Mouse (Mus musculus) monocyte, adult 5-6 weeks (primary cell): ENCODE results near the gene Dock2. TPM values are rescaled to one million over a fixed set of nuclear protein-coding genes. Genes with fewer than 3 reads are reported as not detected.

Experiments used
- ATAC-seq: fragments of 153-309, 156-312 bp; replicated peaks from 2 replicates; pipeline ENCODE4 v1.8.0; 2017; ENCODE audit warnings: mild to moderate bottlenecking; ENCODE audit not compliant: low TSS enrichment, insufficient number of reproducible peaks, severe bottlenecking, poor library complexity, low FRiP score
- total RNA-seq: library from RNA; stranded (forward); fragments of 200-1000, 200-491, 200-594 nt; gene quantifications from 3 replicates; pipeline ENCODE4 v1.2.3, GENCODE M21; 2017

The Dock2 gene
- total RNA-seq, 1 experiment from 2014 or later: 432 TPM

DNA sequence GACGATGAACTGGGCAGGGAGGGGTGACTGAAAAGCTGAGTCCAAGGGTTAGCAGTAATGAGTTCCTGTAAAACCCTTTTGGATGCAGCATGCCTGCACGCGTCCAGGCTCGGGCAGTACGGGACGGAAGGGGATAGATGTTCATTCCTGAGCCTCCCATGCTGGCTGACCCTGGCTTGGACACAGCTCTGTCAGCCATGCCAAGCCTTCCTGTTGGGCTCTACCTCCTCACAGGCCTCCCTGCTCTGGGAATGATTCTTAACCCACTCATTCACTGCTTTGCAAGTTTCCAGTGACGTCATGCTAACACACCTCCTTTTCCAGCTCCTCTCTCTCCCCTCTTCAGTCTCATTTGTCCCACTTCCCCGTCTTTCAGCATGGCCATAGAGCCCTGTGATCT, 460.0 kb downstream of the Dock2 start:
- no peak for ATAC-seq

DNA sequence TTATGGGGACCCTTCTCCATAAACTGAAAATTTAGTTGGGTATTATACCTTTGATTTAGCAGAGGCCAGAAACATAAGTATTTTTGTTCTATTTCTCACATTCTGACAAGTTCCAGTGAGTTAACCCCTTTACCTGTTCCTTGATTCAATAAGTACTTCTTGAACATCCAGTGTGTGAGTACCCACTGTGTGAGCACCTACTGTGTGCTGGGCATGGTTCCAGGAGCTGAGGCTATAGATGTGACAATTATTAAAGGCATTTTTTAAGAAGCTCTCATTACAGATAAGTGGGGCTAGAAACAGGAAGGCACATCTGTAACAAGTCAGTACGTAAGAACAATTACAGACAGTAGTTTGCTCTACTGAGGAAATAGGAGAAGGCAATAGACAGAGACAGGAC, 464.4 kb downstream of the Dock2 start:
- no peak for ATAC-seq

- ATAC-seq: no peak
These were observed 466.7 kb downstream of the Dock2 start for GRCm38 (mm10) chr11:34317001-34317400.

- ATAC-seq: no peak
These were observed 467.5 kb downstream of the Dock2 start for GRCm38 (mm10) chr11:34316176-34316575.

GRCm38 (mm10) chr11:34315383-34315782, 468.3 kb downstream of the Dock2 start:
- no peak for ATAC-seq

- no peak for ATAC-seq
These were observed 468.9 kb downstream of the Dock2 start, which contains the start of gene Fam196b for GRCm38 (mm10) chr11:34314534-34315379. Gene Fam196b, plus strand, starts transcription at chr11:34314822.

GRCm38 (mm10) chr11:34312208-34312607, 471.5 kb downstream of the Dock2 start:
- no peak for ATAC-seq

DNA sequence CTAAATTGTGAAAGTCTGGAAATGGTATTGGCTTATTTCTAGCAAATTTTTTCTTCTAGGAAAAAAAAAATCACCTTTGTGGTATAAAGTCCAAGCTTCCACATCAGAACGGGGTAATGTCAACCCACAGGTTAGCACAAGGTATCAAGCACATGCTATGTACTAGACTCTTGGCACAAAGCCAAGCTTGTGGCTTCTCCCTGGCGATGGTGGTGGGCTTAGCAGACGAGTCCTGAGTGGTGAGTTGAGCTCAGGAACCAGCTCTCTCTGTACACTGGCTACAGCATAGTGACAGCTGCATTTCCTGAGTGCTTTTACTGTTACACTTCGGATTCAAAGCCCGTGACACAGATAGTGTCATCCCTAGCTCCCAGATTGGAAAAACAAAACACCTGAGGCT, 472.0 kb downstream of the Dock2 start:
- ATAC-seq: no peak

GRCm38 (mm10) chr11:34309360-34309759, 474.3 kb downstream of the Dock2 start:
- ATAC-seq: peak; percentile 84

DNA sequence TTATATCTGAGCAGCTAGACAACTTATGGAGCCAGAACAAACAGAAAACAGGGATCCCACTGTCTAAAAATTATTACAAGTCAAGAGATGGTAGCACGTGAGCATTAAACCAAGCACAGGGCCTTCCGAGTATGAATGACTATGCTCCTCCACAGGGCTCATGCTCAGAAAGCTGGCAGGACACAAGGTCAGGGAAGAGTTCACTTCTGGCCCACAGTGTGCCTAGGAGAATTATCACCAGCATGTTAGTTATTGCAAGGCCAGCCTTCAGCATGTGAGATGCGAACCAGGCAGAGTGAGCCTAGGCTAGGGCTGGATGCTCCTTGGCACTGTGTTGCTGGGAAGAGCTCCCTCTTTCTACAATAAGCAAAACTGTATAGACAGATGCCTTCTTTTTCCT, 475.0 kb downstream of the Dock2 start:
- no peak for ATAC-seq

DNA sequence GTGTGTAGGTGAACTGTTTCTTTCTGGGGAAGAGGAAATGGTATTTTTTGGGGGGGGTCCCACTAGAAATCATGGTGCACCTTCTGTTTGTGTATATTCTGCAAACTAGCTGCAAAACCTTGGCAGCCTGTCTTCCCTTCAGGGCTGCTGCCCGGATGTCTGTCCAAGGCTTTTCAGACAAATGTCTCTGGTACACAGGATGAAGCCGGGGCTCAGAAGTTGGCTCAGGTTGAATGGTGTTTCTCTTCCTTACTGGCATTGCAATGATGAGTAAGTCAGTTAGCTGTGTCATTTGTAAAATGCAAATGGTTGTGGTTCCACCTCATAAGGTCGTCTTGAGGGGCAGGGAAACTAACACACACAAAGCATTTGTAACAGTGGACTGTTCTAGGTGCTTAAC, 477.5 kb downstream of the Dock2 start:
- no peak for ATAC-seq

GRCm38 (mm10) chr11:34300064-34300463, 483.6 kb downstream of the Dock2 start:
- no peak for ATAC-seq

DNA sequence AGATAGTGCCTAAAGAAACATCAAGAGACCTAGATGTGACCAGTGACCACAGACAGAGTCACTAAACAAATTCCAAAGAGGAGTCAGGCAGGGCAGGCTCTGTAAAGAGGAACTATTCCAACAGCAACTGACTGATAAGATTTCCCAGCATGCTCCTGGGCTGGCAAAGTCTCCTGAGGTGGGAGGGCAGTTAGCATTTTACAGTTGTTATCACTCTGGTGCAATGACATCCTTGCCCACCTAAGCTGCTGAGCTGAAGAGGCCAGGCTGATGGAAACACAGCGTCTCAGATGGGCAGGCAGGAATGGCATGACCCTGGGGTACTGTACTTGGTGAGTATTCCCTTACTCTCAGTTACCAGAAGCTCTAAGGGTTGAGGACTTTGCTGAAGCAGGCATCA, 484.1 kb downstream of the Dock2 start:
- ATAC-seq: no peak

DNA sequence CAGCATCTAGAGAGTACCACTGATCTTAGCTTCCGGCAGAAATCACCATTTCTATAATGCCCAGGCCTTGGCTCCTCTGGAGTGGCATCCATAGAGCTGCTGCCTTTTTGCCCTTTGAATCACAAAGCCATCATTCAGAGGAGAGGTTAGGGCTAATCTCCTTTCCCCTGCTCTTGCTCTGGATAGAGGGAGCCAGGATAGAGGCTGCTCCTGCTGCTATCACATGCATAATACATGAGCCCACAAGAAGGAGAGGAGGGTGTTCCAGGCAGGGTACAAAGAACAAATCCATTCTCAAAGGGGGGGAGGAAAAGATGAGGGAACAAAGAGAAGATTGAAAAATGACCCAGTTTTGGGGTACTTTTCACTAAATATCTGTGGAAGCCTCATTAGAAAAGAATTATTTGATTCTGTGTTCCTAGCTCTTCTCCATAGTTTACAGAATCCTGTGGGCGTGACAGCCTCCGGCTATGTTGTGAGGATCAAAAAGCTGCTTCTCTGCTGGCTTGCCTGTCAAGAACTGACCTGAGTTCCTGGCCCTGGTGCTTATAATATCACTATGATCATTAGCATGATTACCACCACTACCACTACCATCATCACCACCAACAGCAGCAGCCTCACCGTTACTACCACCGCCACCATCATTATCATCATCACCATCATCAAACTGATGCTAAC, 485.9 kb downstream of the Dock2 start:
- no peak for ATAC-seq

GRCm38 (mm10) chr11:34291304-34291703, 492.4 kb downstream of the Dock2 start:
- ATAC-seq: no peak

DNA sequence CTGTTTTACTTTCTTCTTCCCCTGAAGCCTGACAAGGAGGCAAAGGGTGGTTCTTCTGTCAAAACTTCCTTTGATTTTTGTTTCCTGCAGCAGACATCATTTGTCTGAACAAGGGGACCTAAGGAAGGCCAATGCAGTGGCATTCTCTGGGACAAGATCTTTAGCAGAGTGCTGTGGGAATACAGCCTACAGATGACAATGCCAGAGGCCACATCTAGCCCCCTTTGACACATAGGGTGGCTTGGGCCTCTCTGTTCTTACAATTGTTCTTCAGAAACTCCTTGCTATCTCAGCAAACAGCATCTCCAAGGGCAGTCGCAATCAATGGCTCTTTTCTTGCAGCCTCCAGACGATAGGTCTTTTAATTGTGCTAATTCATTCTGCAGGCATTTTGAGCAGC, 493.0 kb downstream of the Dock2 start:
- no peak for ATAC-seq

DNA sequence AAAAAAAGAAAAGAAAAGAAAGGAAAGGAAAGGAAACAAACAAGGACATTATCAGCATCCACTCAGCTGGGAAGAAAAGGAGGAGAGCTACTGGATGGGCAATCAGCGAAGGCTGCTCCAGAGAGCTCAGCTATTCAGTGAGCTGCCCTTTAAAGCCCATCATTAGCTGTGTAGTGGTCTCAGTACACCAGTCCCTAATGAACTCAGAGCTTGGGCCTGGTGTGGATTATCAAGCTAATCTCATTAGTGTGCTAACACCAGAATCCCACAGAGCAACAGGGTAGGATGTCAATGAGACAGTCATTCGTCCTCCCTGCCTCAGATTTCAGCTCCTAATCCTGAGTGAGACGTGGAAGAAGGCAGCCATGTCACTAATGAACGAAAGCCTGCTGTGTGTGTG, 493.4 kb downstream of the Dock2 start:
- ATAC-seq: no peak

DNA sequence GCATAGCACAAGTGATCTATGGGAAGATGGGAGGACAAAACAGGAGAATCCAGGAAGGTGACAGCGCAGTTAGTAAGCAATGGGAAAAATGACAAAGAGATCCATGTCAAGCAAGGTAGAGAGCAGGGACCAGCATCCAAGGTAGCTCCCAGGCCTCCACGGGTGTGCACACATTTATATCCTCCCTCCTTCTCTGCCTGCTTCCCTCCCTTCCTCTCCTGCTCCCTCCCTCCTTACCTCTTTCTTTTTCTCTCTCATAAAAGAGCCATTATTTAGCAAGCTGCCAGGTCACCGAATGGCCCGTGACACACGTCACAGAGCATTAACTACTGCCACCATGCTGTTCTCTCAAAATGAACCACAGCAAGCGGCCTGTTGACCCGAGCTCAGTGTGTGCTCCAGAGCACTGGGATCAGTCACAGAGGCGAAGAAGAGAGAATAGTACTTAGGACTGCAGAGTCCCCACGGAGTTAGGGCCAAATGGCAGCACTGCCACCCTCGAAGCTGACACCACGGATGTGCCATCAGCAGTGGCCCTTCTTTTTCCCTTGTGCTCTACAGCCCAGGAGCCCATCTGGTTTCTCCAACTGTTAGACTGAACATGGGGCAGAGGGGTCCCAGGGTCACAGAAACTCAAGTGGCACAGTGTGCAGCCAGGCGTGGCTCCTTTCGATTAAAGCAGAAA, 499.4 kb downstream of the Dock2 start:
- no peak for ATAC-seq

- ATAC-seq: no peak
These were observed 506.6 kb downstream of the Dock2 start for GRCm38 (mm10) chr11:34277047-34277445.
